Comparison of ENCODE assay signal across 33 mouse cellular contexts in genomic region chr1:88230421-88230820, GRCm38 (mm10). TPM values are rescaled to one million over a fixed set of nuclear protein-coding genes. Genes with fewer than 3 reads are reported as not detected.
DNase-seq lines count a peak whose midpoint lies in the region; ATAC-seq lines count a peak whose summit lies in the region.
"Had no signal": no experiment of that assay in that cellular context is flagged by ENCODE, and none has a peak within 500 bp of the region (broad histone marks: within the 10 kb centered on the region; RNA-seq: fewer than 3 reads in every experiment).

No protein-coding gene starts in this region.

- no peak for ATAC-seq in megakaryocyte, adult 5-6 weeks (ENCODE audit: poor library complexity, severe bottlenecking)
- ATAC-seq: CD4-positive, CD25-positive, alpha-beta regulatory T cell, adult 4 months; forebrain, embryonic 16.5 days; intestine, postnatal 0 days had no signal

- no peaks in the 10 kb centered on the region for H3K4me1 ChIP-seq in megakaryocyte, embryonic 14.5 days
- H3K4me1 ChIP-seq: heart, embryonic 12.5 days; midbrain, embryonic 10.5 days; neural tube, embryonic 12.5 days had no signal

- intact Hi-C loops in heart, postnatal 25 days (cut with DNase I), result no loop called here

- peak overlapping the region; percentile 5 for H3K4me3 ChIP-seq in megakaryocyte, embryonic 14.5 days (replicated peaks)
- H3K4me3 ChIP-seq: heart, embryonic 12.5 days; midbrain, embryonic 10.5 days; myocyte; neural tube, embryonic 12.5 days had no signal

- peak; percentile 6 for DNase-seq in heart, postnatal 25 days (ENCODE audit: low spot score)
- DNase-seq in heart, adult 8-10 months (ENCODE audit: low spot score), result no peak
- DNase-seq in spleen, adult 18-20 months, result peak; percentile 6 to 14
- DNase-seq in spleen, adult 12 weeks (ENCODE audit: low spot score), result no peak
- DNase-seq in urinary bladder, postnatal 4 days (ENCODE audit: low spot score in 2 of 2), result peak; percentile 38 to 79
- DNase-seq in urinary bladder, postnatal 25 days (ENCODE audit: low spot score), result no peak
- DNase-seq: cerebellum, adult 11 months; cerebellum, adult 9-10 months; cerebellum, postnatal 36 days; kidney, adult 9 months; liver; lung, postnatal 10 days; right cerebral cortex, postnatal 4 days had no signal

- H3K36me3 ChIP-seq in megakaryocyte, embryonic 14.5 days (replicated peaks; ENCODE audit: low read length), result no peaks in the 10 kb centered on the region
- H3K36me3 ChIP-seq: heart, embryonic 12.5 days; midbrain, embryonic 10.5 days; neural tube, embryonic 12.5 days had no signal

- peaks cover 4% of the 10 kb centered on the region for H3K27me3 ChIP-seq in megakaryocyte, embryonic 14.5 days (replicated peaks)
- H3K27me3 ChIP-seq: heart, embryonic 12.5 days; neural tube, embryonic 12.5 days had no signal

- peaks cover 81% of the 10 kb centered on the region for H3K9me3 ChIP-seq in megakaryocyte, embryonic 14.5 days

RNA-seq across cellular contexts. Expression of gene Mroh2a, which starts 3.6 kb away (rescaled TPM):
- total RNA-seq in heart, postnatal 25 days (2021), result under 1 TPM; 0.28 to 0.42 TPM
- under 1 TPM in 1 of 4 experiments, not detected in 3; 0.35 TPM for total RNA-seq in heart, adult 8-10 months (2022)
- not detected in 2 replicates for polyA plus RNA-seq in megakaryocyte, embryonic 14.5 days (2012; ENCODE audit: insufficient read depth, low replicate concordance)
- total RNA-seq in megakaryocyte, adult 5-6 weeks (2015), result 0.47 and 1.2 TPM in 2 replicates
- 0.28 and 0.37 TPM in 2 replicates for total RNA-seq in megakaryocyte, adult 5-6 weeks (2017)
- total RNA-seq: gastrocnemius, adult 8-10 months; midbrain, postnatal 0 days had no signal

RNA-seq across cellular contexts. Expression of gene Ugt1a1, which starts 18.7 kb away (rescaled TPM):
- not detected for total RNA-seq in heart, postnatal 25 days (2021)
- total RNA-seq in heart, adult 8-10 months (2022), result not detected
- not detected in 2 replicates for polyA plus RNA-seq in megakaryocyte, embryonic 14.5 days (2012; ENCODE audit: insufficient read depth, low replicate concordance)
- 0.29 and 1.1 TPM in 2 replicates for total RNA-seq in megakaryocyte, adult 5-6 weeks (2015)
- total RNA-seq in megakaryocyte, adult 5-6 weeks (2017), result 0.37 TPM in 1 of 2 replicates, not detected in the other
- total RNA-seq: layer of hippocampus, adult 18-20 months; layer of hippocampus, postnatal 10 days; left cerebral cortex, adult 18-20 months; midbrain, postnatal 0 days had no signal
- polyA plus RNA-seq: CD4-positive, CD25-positive, alpha-beta regulatory T cell, adult 4 months; embryonic facial prominence, embryonic 11.5 days; forebrain, embryonic 16.5 days; hindbrain, embryonic 11.5 days; limb, embryonic 11.5 days; macrophage; midbrain, embryonic 10.5 days; midbrain, postnatal 0 days; myocyte; neural tube, embryonic 12.5 days had no signal

RNA-seq across cellular contexts. Expression of gene Dnajb3, which starts 24.8 kb away (rescaled TPM):
- under 1 TPM; 0.42 TPM for total RNA-seq in heart, postnatal 25 days (2021)
- total RNA-seq in heart, adult 8-10 months (2022), result under 1 TPM; 0.26 to 0.60 (median 0.41) TPM
- not detected in 2 replicates for polyA plus RNA-seq in megakaryocyte, embryonic 14.5 days (2012; ENCODE audit: insufficient read depth, low replicate concordance)
- total RNA-seq in megakaryocyte, adult 5-6 weeks (2015), result 0.66 TPM in 1 of 2 replicates, not detected in the other
- not detected in 2 replicates for total RNA-seq in megakaryocyte, adult 5-6 weeks (2017)
- total RNA-seq: gastrocnemius, adult 8-10 months had no signal
- polyA plus RNA-seq: macrophage, myocyte had no signal

RNA-seq across cellular contexts. Expression of gene Ugt1a2, which starts 30.0 kb away (rescaled TPM):
- not detected for total RNA-seq in heart, postnatal 25 days (2021)
- total RNA-seq in heart, adult 8-10 months (2022), result under 1 TPM in 1 of 4 experiments, not detected in 3; 0.12 TPM
- not detected in 2 replicates for polyA plus RNA-seq in megakaryocyte, embryonic 14.5 days (2012; ENCODE audit: insufficient read depth, low replicate concordance)
- total RNA-seq in megakaryocyte, adult 5-6 weeks (2015), result 2.5 and 4.1 TPM in 2 replicates
- total RNA-seq in megakaryocyte, adult 5-6 weeks (2017), result 0.12 and 1.2 TPM in 2 replicates
- total RNA-seq: layer of hippocampus, adult 18-20 months; layer of hippocampus, postnatal 10 days; left cerebral cortex, adult 18-20 months; left cerebral cortex, postnatal 14 days; midbrain, postnatal 0 days had no signal
- polyA plus RNA-seq: CD4-positive, CD25-positive, alpha-beta regulatory T cell, adult 4 months; embryonic facial prominence, embryonic 11.5 days; forebrain, embryonic 16.5 days; heart, embryonic 12.5 days; heart, postnatal 0 days; hindbrain, embryonic 11.5 days; limb, embryonic 11.5 days; midbrain, embryonic 10.5 days; midbrain, postnatal 0 days; neural tube, embryonic 12.5 days had no signal

RNA-seq across cellular contexts. Expression of gene Hjurp, which starts 47.0 kb away (rescaled TPM):
- 10 to 100 TPM; 14.5 to 14.6 TPM for total RNA-seq in heart, postnatal 25 days (2021)
- 10 to 100 TPM; 10.6 to 14.2 (median 11.0) TPM for total RNA-seq in heart, adult 8-10 months (2022)
- polyA plus RNA-seq in megakaryocyte, embryonic 14.5 days (2012; ENCODE audit: insufficient read depth, low replicate concordance), result 2.4 and 4.0 TPM in 2 replicates
- total RNA-seq in megakaryocyte, adult 5-6 weeks (2015), result 99.8 and 112 TPM in 2 replicates
- 174 and 189 TPM in 2 replicates for total RNA-seq in megakaryocyte, adult 5-6 weeks (2017)

Comparison
In these comparisons a context has a peak if more than half of its experiments do, and no peak if none do; other contexts are left out.
1. DNase-seq: peak in heart, postnatal 25 days (single experiment), spleen, adult 18-20 months (2 of 2) and urinary bladder, postnatal 4 days (2 of 2); none in heart, adult 8-10 months (single experiment), spleen, adult 12 weeks (single experiment) and urinary bladder, postnatal 25 days (single experiment).